Mouse (Mus musculus): ENCODE results near the gene Fgfr2.

The Fgfr2 gene

DNA sequence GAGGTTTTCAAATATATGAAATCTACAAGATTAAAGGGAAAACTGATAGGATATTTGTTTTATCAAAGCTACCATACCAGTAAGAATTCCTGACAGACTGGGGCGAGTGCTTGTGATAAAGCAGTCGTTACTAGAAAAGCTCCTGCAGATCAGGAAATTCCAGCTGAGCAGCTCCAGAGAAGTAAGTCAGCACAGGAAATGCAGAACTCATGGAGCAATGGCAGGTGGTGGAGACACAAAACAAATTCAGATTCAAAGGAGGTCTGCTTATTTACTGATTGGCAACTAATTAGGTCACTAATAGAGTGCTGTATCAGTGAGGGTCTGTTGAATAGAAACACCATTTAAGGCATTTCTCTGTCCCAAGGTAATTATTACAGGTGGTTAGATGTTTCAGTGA, 2232.3 kb downstream of the Fgfr2 start:
- no peak for DNase-seq (ENCODE audit: inconsistent age in 2 of 2, low spot score in 1 of 2)

DNA sequence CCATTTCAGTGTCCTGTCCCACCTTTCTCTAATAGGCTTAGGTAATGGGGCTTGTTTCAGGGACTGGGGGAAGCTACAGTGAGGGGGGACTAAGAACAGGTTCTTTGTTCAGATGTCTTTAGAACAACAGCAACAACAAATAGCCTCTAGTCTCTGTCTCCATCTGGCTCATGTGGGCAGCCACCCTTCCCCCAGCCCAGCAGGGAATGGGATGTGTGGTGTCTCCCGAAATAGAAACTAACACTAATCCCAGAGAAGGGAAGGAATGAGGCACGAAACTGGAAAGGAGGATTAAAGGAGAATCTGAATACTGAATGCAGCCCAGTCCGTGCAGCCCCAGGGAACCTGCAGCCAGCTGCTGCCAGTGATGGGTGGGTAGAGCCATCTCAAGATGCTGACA, 2235.2 kb downstream of the Fgfr2 start:
- DNase-seq (ENCODE audit: inconsistent age in 2 of 2, low spot score in 1 of 2) = no peak

GRCm38 (mm10) chr7:130886246-130886645, 2236.9 kb downstream of the Fgfr2 start:
- DNase-seq (ENCODE audit: inconsistent age in 2 of 2, low spot score in 1 of 2) = no peak

DNA sequence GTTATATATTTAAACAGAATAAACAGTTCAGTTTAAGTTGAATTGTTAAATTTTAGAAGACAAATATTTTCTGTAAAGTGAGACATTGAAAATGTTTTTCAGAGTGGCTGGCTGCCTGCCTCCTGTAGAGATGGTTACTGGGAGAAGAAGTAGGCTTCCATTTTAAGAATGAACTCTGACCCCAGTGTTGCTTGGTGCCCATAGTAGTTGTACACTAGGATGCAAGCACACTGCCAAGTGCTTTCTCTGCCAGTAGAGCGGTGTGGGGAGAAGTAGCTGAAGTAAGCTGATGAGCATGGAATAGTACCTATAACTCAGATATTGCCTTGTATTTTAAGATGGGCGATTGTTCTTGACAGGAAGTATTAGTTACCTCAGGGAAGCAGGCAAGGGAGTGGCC, 2239.0 kb downstream of the Fgfr2 start:
- DNase-seq (ENCODE audit: inconsistent age in 2 of 2, low spot score in 1 of 2) = no peak

DNA sequence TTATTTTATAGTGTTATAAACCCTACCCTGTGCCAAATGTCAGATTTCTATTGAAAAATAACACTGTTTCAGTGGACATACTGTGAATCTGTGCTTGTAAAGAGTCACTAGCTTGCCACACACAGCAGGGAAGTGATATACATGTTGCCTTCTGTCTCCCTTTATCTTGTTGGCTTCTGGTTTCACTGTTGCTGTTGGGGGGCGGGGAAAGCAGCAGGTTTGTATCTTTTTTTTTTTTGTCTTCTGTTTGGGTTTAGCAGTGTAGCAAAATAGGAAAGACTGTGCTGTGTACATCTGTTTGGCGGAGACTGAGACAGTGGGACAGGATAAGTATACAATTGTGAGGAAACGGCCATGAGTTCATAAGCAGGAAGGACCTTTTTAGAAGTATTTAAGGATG, 2255.9 kb downstream of the Fgfr2 start:
- DNase-seq (ENCODE audit: inconsistent age in 2 of 2, low spot score in 1 of 2) = no peak

- DNase-seq (ENCODE audit: inconsistent age in 2 of 2, low spot score in 1 of 2) = no peak
These were observed 2256.5 kb downstream of the Fgfr2 start for GRCm38 (mm10) chr7:130866640-130867039.

DNA sequence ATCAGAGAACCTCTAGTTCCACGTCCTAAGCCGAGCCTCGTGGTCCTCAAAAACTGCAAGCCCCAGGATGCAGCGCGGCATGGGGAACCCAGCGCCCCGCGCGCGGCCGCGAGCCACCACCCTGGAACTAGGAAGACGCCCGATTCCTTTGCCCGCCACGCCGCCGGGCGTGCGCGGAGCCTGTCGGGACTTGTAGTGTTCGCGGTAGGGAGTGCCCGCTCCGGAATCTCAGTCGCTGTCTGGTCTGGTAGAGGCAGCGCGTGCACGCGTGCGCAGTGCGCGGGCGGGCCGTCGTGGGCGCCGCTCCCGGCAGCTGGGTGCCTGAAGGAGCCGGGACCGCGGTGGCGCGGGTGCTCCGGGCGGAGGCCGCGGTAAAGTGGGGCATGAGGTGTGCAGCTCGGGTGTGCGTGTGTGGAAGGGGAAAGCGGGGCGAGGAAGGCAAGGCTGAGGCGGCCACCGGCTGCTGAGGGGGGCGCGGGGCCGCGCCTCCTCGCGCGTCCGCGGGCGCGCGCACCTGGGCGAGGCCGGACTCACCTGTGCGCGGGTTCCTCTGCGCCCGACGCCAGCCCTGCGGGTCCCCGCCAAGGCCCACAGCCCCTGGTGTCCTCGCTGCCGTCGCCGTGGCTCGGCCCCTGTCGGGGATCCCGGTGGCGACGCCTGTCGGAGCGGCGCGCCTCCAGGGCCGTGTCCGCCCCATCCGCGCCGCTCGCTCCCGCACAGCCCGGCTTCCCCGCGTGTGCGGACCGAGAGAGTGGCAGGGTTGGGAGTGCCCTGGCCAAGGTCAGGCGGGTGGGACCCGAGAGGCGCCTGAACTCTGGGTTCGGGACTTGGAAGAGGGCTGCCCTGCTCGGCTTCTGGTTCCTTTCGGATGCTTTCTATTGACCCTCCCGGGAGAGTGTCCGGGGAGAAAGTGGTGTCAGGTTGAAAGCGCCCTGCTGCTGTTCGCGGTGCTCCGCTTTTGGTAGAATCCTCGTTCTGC, 2257.2 kb downstream of the Fgfr2 start, which contains the start of gene Plekha1:
Gene Plekha1 (plus strand): TSS at position 144 of the 979 bp plus-strand sequence.
- peak; percentile 99 for DNase-seq (ENCODE audit: inconsistent age in 2 of 2, low spot score in 1 of 2)

DNA sequence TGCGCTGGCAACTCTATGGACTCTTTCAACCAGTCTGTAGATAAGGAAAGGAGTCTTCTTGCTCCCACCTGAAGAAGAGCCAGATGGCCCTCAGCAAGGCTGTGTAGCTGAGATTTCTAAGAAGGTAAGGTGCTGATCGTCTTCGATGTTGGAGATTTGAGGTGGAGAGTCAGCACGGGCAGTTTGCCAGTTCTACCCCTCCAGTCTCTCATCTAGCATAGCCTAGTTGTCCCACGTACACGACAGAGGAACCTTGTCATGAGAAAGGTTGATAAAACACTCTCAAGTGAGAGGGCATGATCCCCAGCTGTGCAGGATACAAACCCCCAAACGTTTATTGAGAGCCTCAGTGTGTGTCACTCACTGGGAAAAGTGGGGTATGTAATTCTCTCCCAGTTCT, 2258.4 kb downstream of the Fgfr2 start:
- DNase-seq (ENCODE audit: inconsistent age in 2 of 2, low spot score in 1 of 2) = no peak

- DNase-seq (ENCODE audit: inconsistent age in 2 of 2, low spot score in 1 of 2) = no peak
These were observed 2260.6 kb downstream of the Fgfr2 start for GRCm38 (mm10) chr7:130862501-130862900.

- no peak for DNase-seq (ENCODE audit: inconsistent age in 2 of 2, low spot score in 1 of 2)
These were observed 2262.4 kb downstream of the Fgfr2 start for GRCm38 (mm10) chr7:130860721-130861142.

GRCm38 (mm10) chr7:130859926-130860325, 2263.2 kb downstream of the Fgfr2 start:
- DNase-seq (ENCODE audit: inconsistent age in 2 of 2, low spot score in 1 of 2) = no peak

DNA sequence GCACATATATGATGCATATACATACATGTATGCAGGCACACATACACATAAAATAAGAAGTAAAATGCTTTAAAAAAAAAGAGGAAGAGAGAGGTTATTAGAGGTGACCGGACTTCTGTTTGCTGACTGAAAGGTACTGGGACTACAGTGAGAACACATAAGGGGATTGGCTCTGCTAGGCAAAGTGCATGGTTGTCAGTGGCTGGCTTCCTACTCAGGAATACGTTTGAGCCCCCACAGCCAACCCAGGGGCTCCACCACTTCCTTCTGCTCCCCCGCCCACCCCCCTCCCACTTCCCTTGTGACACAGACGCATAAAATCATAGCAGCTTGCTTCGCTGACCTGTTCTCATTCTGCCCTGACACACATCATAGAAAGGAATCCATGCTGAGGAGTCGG, 2265.2 kb downstream of the Fgfr2 start:
- no peak for DNase-seq (ENCODE audit: inconsistent age in 2 of 2, low spot score in 1 of 2)

GRCm38 (mm10) chr7:130855681-130856080, 2267.5 kb downstream of the Fgfr2 start:
- DNase-seq (ENCODE audit: inconsistent age in 2 of 2, low spot score in 1 of 2) = peak in 1 of 2 experiments; percentile 47

GRCm38 (mm10) chr7:130854684-130855292, 2268.4 kb downstream of the Fgfr2 start:
- no peak for DNase-seq (ENCODE audit: inconsistent age in 2 of 2, low spot score in 1 of 2)

- DNase-seq (ENCODE audit: inconsistent age in 2 of 2, low spot score in 1 of 2) = no peak
These were observed 2275.9 kb downstream of the Fgfr2 start for GRCm38 (mm10) chr7:130847164-130847718.

GRCm38 (mm10) chr7:130839380-130840100, 2283.6 kb downstream of the Fgfr2 start:
- DNase-seq (ENCODE audit: inconsistent age in 2 of 2, low spot score in 1 of 2) = no peak

DNA sequence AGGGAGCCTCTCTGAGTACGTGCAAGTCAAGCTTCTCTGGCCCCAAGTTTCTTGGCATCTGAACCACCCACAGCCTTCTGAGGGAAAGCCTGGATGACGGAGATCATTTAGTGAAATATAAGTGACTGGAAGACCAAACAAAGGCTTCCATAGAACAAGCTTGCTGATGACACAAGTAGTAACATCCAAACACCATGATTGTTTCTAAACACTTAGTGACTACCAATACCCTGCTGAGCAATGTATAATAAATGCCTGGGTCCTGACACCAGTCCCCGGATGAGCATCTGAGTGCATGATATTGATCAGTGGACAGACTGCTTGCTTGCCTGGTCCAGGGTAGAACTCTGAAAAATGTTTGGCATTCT, 2284.5 kb downstream of the Fgfr2 start:
- no peak for DNase-seq (ENCODE audit: inconsistent age in 2 of 2, low spot score in 1 of 2)

- DNase-seq (ENCODE audit: inconsistent age in 2 of 2, low spot score in 1 of 2) = no peak
These were observed 2285.1 kb downstream of the Fgfr2 start for GRCm38 (mm10) chr7:130837941-130838657.

- no peak for DNase-seq (ENCODE audit: inconsistent age in 2 of 2, low spot score in 1 of 2)
These were observed 2287.1 kb downstream of the Fgfr2 start for GRCm38 (mm10) chr7:130836066-130836465.
